Mouse (Mus musculus) hindbrain, embryonic 11.5 days (tissue): Measurements from ENCODE around the gene Abcb5. TPM values are rescaled to one million over a fixed set of nuclear protein-coding genes. Genes with fewer than 3 reads are reported as not detected.

Source experiments
- ATAC-seq: fragments of 200-750 bp; cut with Nextera tagmentation; 2 replicates; pipeline ENCODE4 v1.8.0; 2017; ENCODE audit warnings: mild to moderate bottlenecking, moderate TSS enrichment, moderate library complexity; ENCODE audit not compliant: low FRiP score
- DNase-seq: peaks from one replicate; pipeline ENCODE4 v3.0.0-alpha.2; 2015; ENCODE audit warnings: low spot score
- H3K27ac ChIP-seq: fragments of 300-500 bp; sonication (generic); 2 replicates; pipeline ENCODE4 v1.5.1; 2014; ENCODE audit warnings: mild to moderate bottlenecking, low read depth, low read length
- H3K27me3 ChIP-seq: fragments of 300-500 bp; sonication (generic); 2 replicates; pipeline ENCODE4 v1.6.1; 2014; ENCODE audit warnings: mild to moderate bottlenecking, low read length, moderate library complexity, mixed read lengths; ENCODE audit not compliant: control insufficient read depth, insufficient read depth
- H3K36me3 ChIP-seq: fragments of 300-500 bp; sonication (generic); 2 replicates; pipeline ENCODE4 v1.6.1; 2014; ENCODE audit warnings: mild to moderate bottlenecking, low read length, moderate library complexity, mixed read lengths; ENCODE audit not compliant: control insufficient read depth, insufficient read depth
- H3K4me1 ChIP-seq: fragments of 300-500 bp; sonication (generic); replicated peaks from 2 replicates; pipeline ENCODE4 v1.6.1; 2014; ENCODE audit warnings: low read length, mixed read lengths; ENCODE audit not compliant: control insufficient read depth, insufficient read depth
- H3K4me2 ChIP-seq: fragments of 300-500 bp; sonication (generic); replicated peaks from 2 replicates; pipeline ENCODE4 v1.6.1; 2014; ENCODE audit warnings: mild to moderate bottlenecking, low read depth, low read length
- H3K4me3 ChIP-seq: fragments of 300-500 bp; sonication (generic); 2 replicates; pipeline ENCODE4 v1.5.1; 2014; ENCODE audit warnings: low read depth, low read length
- H3K9ac ChIP-seq: fragments of 300-500 bp; sonication (generic); 2 replicates; pipeline ENCODE4 v1.6.1; 2014; ENCODE audit warnings: low read depth, low read length
- H3K9me3 ChIP-seq: fragments of 300-500 bp; sonication (generic); 2 replicates; pipeline ENCODE4 v1.6.1; 2016; ENCODE audit warnings: low read length; ENCODE audit not compliant: control insufficient read depth
- WGBS: fragments of 180-500 bp; shearing (Covaris S2); extraction: QIAGEN DNeasy Blood & Tissue Kit; methylation state at CpG from one replicate; pipeline ENCODE4 v1.1.7; 2014; 5-methylcytosine and 5-hydroxymethylcytosine counted together
- polyA plus RNA-seq: library from polyadenylated mRNA; unstranded; fragments of >200 nt; fragmentation: Nextera tagmentation; extraction: Ambion mirVana; gene quantifications from 2 replicates; pipeline ENCODE4 v1.2.1, GENCODE M21; 2014

Gene Abcb5
- polyA plus RNA-seq, 1 experiment from 2014 or later, result not detected

GRCm38 (mm10) chr12:118910360-118910759 lies 55.9 kb downstream of the Abcb5 start:
- H3K4me1 ChIP-seq, result no peaks in the 10 kb centered on the region
- H3K27ac ChIP-seq, result no peak overlapping the region
- no peak overlapping the region for H3K4me2 ChIP-seq
- H3K9ac ChIP-seq, result no peak overlapping the region
- no peaks in the 10 kb centered on the region for H3K27me3 ChIP-seq
- DNase-seq, result no peak
- no peak for ATAC-seq
- no peaks in the 10 kb centered on the region for H3K9me3 ChIP-seq
- H3K36me3 ChIP-seq, result no peaks in the 10 kb centered on the region
- H3K4me3 ChIP-seq, result no peak overlapping the region
- WGBS, result 69% methylated on average over 2 of the region's 2 CpGs

GRCm38 (mm10) chr12:118902249-118902648 lies 64.0 kb downstream of the Abcb5 start:
- Histone ChIP-seq H3K9me3 (no peaks in the 10 kb centered on the region), H3K27me3 (no peaks in the 10 kb centered on the region), H3K36me3 (no peaks in the 10 kb centered on the region), H3K4me3 (no peak overlapping the region), H3K4me2 (no peak overlapping the region), H3K4me1 (no peaks in the 10 kb centered on the region), H3K27ac (no peak overlapping the region), H3K9ac (no peak overlapping the region)
- 54% methylated on average over 5 of the region's 5 CpGs for WGBS
- no peak for DNase-seq
- no peak for ATAC-seq

GRCm38 (mm10) chr12:118887964-118888363 lies 78.3 kb downstream of the Abcb5 start:
- WGBS, result 66% methylated on average over 2 of the region's 2 CpGs
- H3K36me3 ChIP-seq, result no peaks in the 10 kb centered on the region

GRCm38 (mm10) chr12:118882790-118883189 lies 83.4 kb downstream of the Abcb5 start:
- no peaks in the 10 kb centered on the region for H3K4me1 ChIP-seq
- H3K36me3 ChIP-seq, result no peaks in the 10 kb centered on the region
- ATAC-seq (no peak), DNase-seq (no peak)
- H3K4me2 ChIP-seq, result no peak overlapping the region
- no peak overlapping the region for H3K9ac ChIP-seq
- H3K27me3 ChIP-seq, result no peaks in the 10 kb centered on the region
- H3K27ac ChIP-seq, result no peak overlapping the region
- H3K4me3 ChIP-seq, result no peak overlapping the region
- H3K9me3 ChIP-seq, result no peaks in the 10 kb centered on the region

More at GRCm38 (mm10) chr12:118887964-118888363, 78.3 kb downstream of the Abcb5 start:
- no peaks in the 10 kb centered on the region for H3K4me1 ChIP-seq
- no peak overlapping the region for H3K4me2 ChIP-seq
- H3K4me3 ChIP-seq, result no peak overlapping the region
- no peaks in the 10 kb centered on the region for H3K27me3 ChIP-seq
- H3K9ac ChIP-seq, result no peak overlapping the region
- ATAC-seq (no peak), DNase-seq (no peak)
- H3K9me3 ChIP-seq, result no peaks in the 10 kb centered on the region
- no peak overlapping the region for H3K27ac ChIP-seq

- DNase-seq (no peak), ATAC-seq (no peak)
These were observed 93.5 kb downstream of the Abcb5 start for GRCm38 (mm10) chr12:118872673-118873072.

GRCm38 (mm10) chr12:118856151-118856550 lies 110.1 kb downstream of the Abcb5 start:
- 3% methylated on average over 7 of the region's 7 CpGs for WGBS
- peaks cover 2% of the 10 kb centered on the region; the same call in 1 of the 2 replicates for H3K4me1 ChIP-seq
- no peak overlapping the region for H3K9ac ChIP-seq
- H3K9me3 ChIP-seq, result no peaks in the 10 kb centered on the region
- H3K4me3 ChIP-seq, result no peak overlapping the region
- DNase-seq (peak; percentile 39), ATAC-seq (no peak)
- H3K27me3 ChIP-seq, result peaks cover 22% of the 10 kb centered on the region
- H3K4me2 ChIP-seq, result no peak overlapping the region
- no peak overlapping the region for H3K27ac ChIP-seq
- H3K36me3 ChIP-seq, result no peaks in the 10 kb centered on the region

More at GRCm38 (mm10) chr12:118872673-118873072, 93.5 kb downstream of the Abcb5 start:
- H3K27me3 ChIP-seq, result no peaks in the 10 kb centered on the region
- H3K36me3 ChIP-seq, result no peaks in the 10 kb centered on the region
- H3K4me2 ChIP-seq, result no peak overlapping the region
- 85% methylated on average over 8 of the region's 8 CpGs for WGBS
- H3K9me3 ChIP-seq, result no peaks in the 10 kb centered on the region
- H3K27ac ChIP-seq, result no peak overlapping the region
- no peaks in the 10 kb centered on the region for H3K4me1 ChIP-seq
- no peak overlapping the region for H3K9ac ChIP-seq
- no peak overlapping the region for H3K4me3 ChIP-seq

GRCm38 (mm10) chr12:118854831-118855453 lies 111.3 kb downstream of the Abcb5 start:
- WGBS, result under 1% methylated on average over 34 of the region's 34 CpGs
- peaks cover 26% of the 10 kb centered on the region for H3K27me3 ChIP-seq
- ATAC-seq, result peak; percentile 97
- H3K4me3 ChIP-seq, result peak overlapping the region; percentile 41
- H3K36me3 ChIP-seq, result no peaks in the 10 kb centered on the region
- H3K4me2 ChIP-seq, result peak overlapping the region; percentile 41
- no peaks in the 10 kb centered on the region for H3K9me3 ChIP-seq
- peak; percentile 91 for DNase-seq
- peak overlapping the region; percentile 52 for H3K9ac ChIP-seq
- H3K4me1 ChIP-seq, result peaks cover 2% of the 10 kb centered on the region; the same call in 1 of the 2 replicates
- H3K27ac ChIP-seq, result peak overlapping the region; percentile 78

GRCm38 (mm10) chr12:118854401-118854800 lies 111.8 kb downstream of the Abcb5 start:
- Histone ChIP-seq H3K4me2 (peak overlapping the region; percentile 41), H3K4me1 (peaks cover 2% of the 10 kb centered on the region; the same call in 1 of the 2 replicates), H3K27ac (peak overlapping the region; percentile 78), H3K27me3 (peaks cover 32% of the 10 kb centered on the region), H3K9ac (peak overlapping the region; percentile 52), H3K9me3 (no peaks in the 10 kb centered on the region), H3K4me3 (peak overlapping the region; percentile 41), H3K36me3 (no peaks in the 10 kb centered on the region)
- 4% methylated on average over 10 of the region's 10 CpGs for WGBS
- no peak for ATAC-seq
- DNase-seq, result peak; percentile 56

GRCm38 (mm10) chr12:118853331-118853730 lies 112.9 kb downstream of the Abcb5 start:
- 0% methylated on average over 3 of the region's 3 CpGs for WGBS
- Histone ChIP-seq H3K9me3 (no peaks in the 10 kb centered on the region), H3K4me3 (0 out of 2 replicates have a peak overlapping the region, but pooled peaks have one; percentile 1), H3K4me1 (peaks cover 2% of the 10 kb centered on the region; the same call in 1 of the 2 replicates), H3K9ac (0 out of 2 replicates have a peak overlapping the region, but pooled peaks have one; percentile 37), H3K27ac (no peak overlapping the region), H3K36me3 (no peaks in the 10 kb centered on the region), H3K27me3 (peaks cover 42% of the 10 kb centered on the region), H3K4me2 (peak overlapping the region; percentile 29)
- peak; percentile 39 for DNase-seq
- ATAC-seq, result no peak
